Mouse (Mus musculus) hindbrain, embryonic 14.5 days (tissue): Measurements from ENCODE around the gene Slc25a34. TPM values are rescaled to one million over a fixed set of nuclear protein-coding genes. Genes with fewer than 3 reads are reported as not detected.

Experiments
- ATAC-seq: fragments of 200-750 bp; cut with Nextera tagmentation; 2 replicates; pipeline ENCODE4 v1.8.0; 2017; ENCODE audit warnings: moderate number of reproducible peaks, mild to moderate bottlenecking, moderate TSS enrichment, moderate library complexity; ENCODE audit not compliant: low FRiP score
- DNase-seq: peaks from one replicate; pipeline ENCODE4 v3.0.0-alpha.2; 2015; ENCODE audit warnings: low spot score
- H3K27ac ChIP-seq: fragments of 300-500 bp; sonication (generic); 2 replicates; pipeline ENCODE4 v1.5.1; 2014; ENCODE audit warnings: mild to moderate bottlenecking, moderate library complexity
- H3K27me3 ChIP-seq: fragments of 300-500 bp; sonication (generic); 2 replicates; pipeline ENCODE4 v1.6.1; 2014; ENCODE audit warnings: mild to moderate bottlenecking, low read length, mixed read lengths; ENCODE audit not compliant: control insufficient read depth, insufficient read depth
- H3K36me3 ChIP-seq: fragments of 300-500 bp; sonication (generic); replicated peaks from 2 replicates; pipeline ENCODE4 v1.6.1; 2014; ENCODE audit not compliant: control insufficient read depth, insufficient read depth
- H3K4me1 ChIP-seq: fragments of 300-500 bp; sonication (generic); replicated peaks from 2 replicates; pipeline ENCODE4 v1.6.1; 2014; ENCODE audit warnings: antibody characterized with exemption, low read length, mixed read lengths; ENCODE audit not compliant: control insufficient read depth, insufficient read depth
- H3K4me2 ChIP-seq: fragments of 300-500 bp; sonication (generic); replicated peaks from 2 replicates; pipeline ENCODE4 v1.6.1; 2014; ENCODE audit warnings: mild to moderate bottlenecking, moderate library complexity
- H3K4me3 ChIP-seq: fragments of 300-500 bp; sonication (generic); replicated peaks from 2 replicates; pipeline ENCODE4 v1.5.1; 2014; ENCODE audit warnings: mild to moderate bottlenecking, low read length
- H3K9ac ChIP-seq: fragments of 300-500 bp; sonication (generic); 2 replicates; pipeline ENCODE4 v1.6.1; 2014
- H3K9me3 ChIP-seq: fragments of 300-500 bp; sonication (generic); 2 replicates; pipeline ENCODE4 v1.6.1; 2016; ENCODE audit warnings: low read length; ENCODE audit not compliant: control insufficient read depth
- WGBS: fragments of 180-500 bp; shearing (Covaris S2); extraction: QIAGEN DNeasy Blood & Tissue Kit; methylation state at CpG from one replicate; pipeline ENCODE4 v1.1.7; 2014; 5-methylcytosine and 5-hydroxymethylcytosine counted together
- polyA plus RNA-seq: library from polyadenylated mRNA; unstranded; fragments of >200 nt; fragmentation: Nextera tagmentation; extraction: Ambion mirVana; gene quantifications from 2 replicates; pipeline ENCODE4 v1.2.1, GENCODE M21; 2014

The Slc25a34 gene
- polyA plus RNA-seq, 1 experiment from 2014 or later, result not detected

DNA sequence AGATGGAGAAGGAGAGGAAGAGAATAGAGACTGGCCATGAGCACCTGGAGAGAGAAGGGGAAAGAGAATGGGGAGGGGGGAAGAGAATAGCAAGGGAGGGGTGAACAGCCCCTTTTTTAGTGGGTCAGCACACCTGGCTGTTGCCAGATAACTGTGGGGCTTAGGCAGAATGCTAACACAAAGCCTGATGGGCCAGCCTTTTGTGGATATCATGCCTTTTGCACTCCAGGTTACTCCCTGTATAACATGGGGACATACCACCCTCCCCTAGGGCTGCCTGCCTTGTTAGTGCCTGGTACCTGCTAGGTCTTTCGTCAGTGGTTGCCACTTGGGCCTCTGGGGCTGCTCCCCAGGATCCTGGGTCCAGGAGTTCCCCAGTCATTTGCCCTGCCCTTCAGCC, 52.8 kb downstream of the Slc25a34 start:
- H3K36me3 ChIP-seq, result no peaks in the 10 kb centered on the region
- no peak overlapping the region for H3K9ac ChIP-seq
- no peaks in the 10 kb centered on the region for H3K27me3 ChIP-seq
- ATAC-seq (no peak), DNase-seq (no peak)
- 75% methylated on average over 1 of the region's 1 CpGs for WGBS
- H3K27ac ChIP-seq, result no peak overlapping the region
- no peak overlapping the region for H3K4me2 ChIP-seq
- H3K9me3 ChIP-seq, result no peaks in the 10 kb centered on the region
- no peak overlapping the region for H3K4me3 ChIP-seq
- H3K4me1 ChIP-seq, result no peaks in the 10 kb centered on the region

DNA sequence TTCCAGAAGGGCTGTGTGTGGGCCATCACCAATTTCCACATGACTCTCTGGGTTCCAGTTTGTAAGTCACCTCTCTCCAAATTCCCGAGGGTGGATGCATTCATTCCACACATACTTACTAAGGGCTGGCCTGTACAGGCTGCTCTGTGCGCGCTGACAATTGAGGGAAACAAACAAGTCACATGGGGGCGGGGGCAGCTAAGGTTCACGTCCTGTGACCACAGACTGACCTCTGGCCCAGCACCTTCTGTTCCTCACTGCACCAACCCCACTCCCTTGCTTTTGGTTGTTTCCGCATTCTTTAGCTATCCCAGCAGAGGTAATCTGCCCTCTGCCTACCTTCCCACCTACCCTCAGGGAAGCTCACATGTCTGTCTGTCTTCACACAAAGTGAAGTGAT, 53.6 kb downstream of the Slc25a34 start:
- ATAC-seq, result no peak
- DNase-seq, result no peak
- WGBS, result 62% methylated on average over 6 of the region's 6 CpGs

DNA sequence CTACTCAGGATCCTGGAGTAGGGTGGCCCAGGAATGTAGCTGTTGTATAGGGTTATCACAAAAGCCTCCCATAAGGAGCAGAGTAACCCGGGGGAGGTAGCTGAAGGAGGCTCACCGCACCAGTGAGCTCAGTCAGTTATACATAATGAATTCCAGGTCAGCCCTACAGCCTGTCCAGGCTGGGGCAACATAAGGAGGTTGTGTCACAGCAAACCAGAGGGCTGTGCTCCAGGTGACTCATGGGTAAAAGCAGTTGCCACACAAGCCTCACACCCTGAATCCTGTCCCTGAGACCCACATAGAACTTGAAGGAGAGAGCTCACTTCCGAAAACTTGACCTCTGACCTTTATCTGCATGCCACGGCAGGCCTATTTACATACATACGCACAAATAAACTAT, 54.7 kb downstream of the Slc25a34 start:
- Histone ChIP-seq H3K36me3 (no peaks in the 10 kb centered on the region), H3K4me1 (no peaks in the 10 kb centered on the region), H3K27me3 (no peaks in the 10 kb centered on the region), H3K27ac (no peak overlapping the region), H3K9me3 (no peaks in the 10 kb centered on the region), H3K4me2 (no peak overlapping the region), H3K9ac (no peak overlapping the region), H3K4me3 (no peak overlapping the region)
- ATAC-seq (no peak), DNase-seq (no peak)
- WGBS, result 87% methylated on average over 5 of the region's 5 CpGs

More for the DNA sequence above, 53.6 kb downstream of the Slc25a34 start:
- Histone ChIP-seq H3K9ac (no peak overlapping the region), H3K27me3 (no peaks in the 10 kb centered on the region), H3K9me3 (no peaks in the 10 kb centered on the region), H3K36me3 (no peaks in the 10 kb centered on the region), H3K27ac (no peak overlapping the region), H3K4me1 (no peaks in the 10 kb centered on the region), H3K4me2 (no peak overlapping the region), H3K4me3 (no peak overlapping the region)

Other genes starting within 250 kb of the Slc25a34 start
- 0.20 and 0.56 TPM in 2 replicates for gene Clcnka, start 225.1 kb downstream of the Slc25a34 start, polyA plus RNA-seq
- not detected in 2 replicates for gene Clcnkb, start 207.8 kb downstream of the Slc25a34 start, polyA plus RNA-seq
- 0.16 TPM in 1 of 2 replicates, not detected in the other for gene Hspb7, start 203.0 kb downstream of the Slc25a34 start, polyA plus RNA-seq
- 0.29 TPM in 1 of 2 replicates, not detected in the other for gene Srarp, start 187.7 kb downstream of the Slc25a34 start, polyA plus RNA-seq
- 29.5 and 30.7 TPM in 2 replicates for gene Zbtb17, start 179.2 kb downstream of the Slc25a34 start, polyA plus RNA-seq
- gene Spen, start 85.2 kb downstream of the Slc25a34 start, polyA plus RNA-seq, result 20.3 and 20.4 TPM in 2 replicates
- 41.3 and 43.6 TPM in 2 replicates for gene Fblim1, start 17.7 kb downstream of the Slc25a34 start, polyA plus RNA-seq
- 0.17 TPM in 1 of 2 replicates, not detected in the other for gene Tmem82, start 5.2 kb downstream of the Slc25a34 start, polyA plus RNA-seq
- gene Plekhm2, start 41.1 kb upstream of the Slc25a34 start, polyA plus RNA-seq, result 3.9 and 4.4 TPM in 2 replicates
- gene Rsc1a1, start 61.8 kb upstream of the Slc25a34 start, polyA plus RNA-seq, result 0.29 TPM in 1 of 2 replicates, not detected in the other
- gene Ddi2, start 99.6 kb upstream of the Slc25a34 start, polyA plus RNA-seq, result 12.0 and 12.1 TPM in 2 replicates
- 0.23 TPM in 1 of 2 replicates, not detected in the other for gene Agmat, start 122.9 kb upstream of the Slc25a34 start, polyA plus RNA-seq
- 5.5 and 6.3 TPM in 2 replicates for gene Dnajc16, start 167.1 kb upstream of the Slc25a34 start, polyA plus RNA-seq
- gene Casp9, start 169.8 kb upstream of the Slc25a34 start, polyA plus RNA-seq, result 17.6 and 18.7 TPM in 2 replicates
- gene Cela2a, start 202.3 kb upstream of the Slc25a34 start, polyA plus RNA-seq, result not detected in 2 replicates
- gene Ctrc, start 222.5 kb upstream of the Slc25a34 start, polyA plus RNA-seq, result not detected in 2 replicates